Mouse (Mus musculus) CD8-positive naive resting alpha-beta T cell, adult 2 months (primary cell): ENCODE data around the gene Ppfia2.

Source experiments
- DNase-seq, 2 experiments: peaks; one replicate each; pipeline ENCODE4 v3.0.0; 2022; ENCODE audit warnings: low read depth in 2 of 2, low spot score in 2 of 2

Ppfia2 gene

DNA sequence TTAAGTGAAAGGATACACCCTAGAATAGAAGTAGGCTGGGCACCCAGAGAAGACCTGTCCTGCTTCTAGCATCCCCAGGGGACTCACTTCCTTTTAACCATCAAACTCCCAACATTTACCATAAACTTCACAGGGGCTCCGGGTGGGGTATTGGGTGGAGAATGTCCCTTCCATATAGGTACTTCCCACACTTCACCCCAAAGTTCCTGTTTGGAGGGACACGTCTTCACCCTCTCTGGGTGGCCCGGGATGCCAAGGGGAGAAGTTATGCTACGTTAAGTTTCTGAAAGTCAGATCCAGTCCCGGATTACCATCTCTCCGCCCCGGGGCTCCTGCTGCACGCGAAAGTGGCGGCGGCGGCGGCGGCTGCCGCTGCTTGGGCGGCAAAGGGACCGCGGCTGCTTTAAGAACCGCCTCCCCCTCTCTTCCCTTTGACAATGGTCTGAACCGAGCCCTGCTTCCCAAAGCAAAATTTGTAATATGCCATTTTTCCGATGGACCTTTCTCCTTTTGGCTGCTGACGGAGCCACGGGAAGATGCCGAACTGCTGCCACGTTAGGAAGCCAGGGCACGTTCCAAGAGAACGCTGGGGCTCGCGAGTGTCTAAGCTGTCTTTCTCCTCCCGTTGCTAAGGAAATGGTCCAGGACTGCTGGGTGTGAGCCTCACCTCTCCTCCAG, at the start of gene Ppfia2:
Ppfia2 (plus strand) TSS at position 485 of the 678 bp plus-strand sequence.
- DNase-seq: no peak

DNA sequence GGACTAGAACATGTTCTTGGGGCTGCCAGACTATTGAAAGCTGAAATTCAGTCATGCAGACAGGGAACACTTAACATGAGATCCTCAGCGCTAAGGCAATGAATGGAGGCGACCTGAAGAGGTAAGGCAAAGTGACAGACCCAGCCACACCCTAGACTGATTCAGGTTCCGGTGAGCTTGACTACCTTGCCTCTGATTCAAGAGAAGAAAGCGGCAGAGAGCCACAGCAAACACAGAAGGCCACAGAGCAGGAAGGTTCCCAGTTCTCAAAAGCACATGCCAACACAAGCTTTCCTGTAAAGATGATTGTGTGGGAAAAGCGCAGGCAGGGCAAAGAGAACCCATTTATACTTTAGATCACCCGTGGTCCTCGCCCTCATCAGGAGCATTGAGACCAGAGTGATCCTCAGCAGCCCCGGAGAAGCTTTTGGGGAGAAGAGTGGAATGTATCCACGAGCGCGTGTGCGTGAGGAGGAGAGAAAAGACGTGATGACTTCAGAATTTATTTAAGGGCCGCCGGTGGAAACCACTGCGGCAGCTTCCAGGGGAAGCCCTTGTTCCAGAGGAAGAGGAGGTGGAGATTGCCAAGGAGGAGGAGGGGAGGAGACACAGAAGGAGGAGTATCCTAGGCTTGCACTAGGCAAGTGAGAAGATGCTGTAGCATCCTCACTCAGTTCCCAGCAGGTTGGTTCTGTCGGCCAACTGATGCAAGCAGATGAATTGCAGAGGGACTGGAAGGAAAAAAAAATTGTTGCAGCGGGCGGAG, 1.0 kb upstream of the Ppfia2 start:
- DNase-seq: no peak

DNA sequence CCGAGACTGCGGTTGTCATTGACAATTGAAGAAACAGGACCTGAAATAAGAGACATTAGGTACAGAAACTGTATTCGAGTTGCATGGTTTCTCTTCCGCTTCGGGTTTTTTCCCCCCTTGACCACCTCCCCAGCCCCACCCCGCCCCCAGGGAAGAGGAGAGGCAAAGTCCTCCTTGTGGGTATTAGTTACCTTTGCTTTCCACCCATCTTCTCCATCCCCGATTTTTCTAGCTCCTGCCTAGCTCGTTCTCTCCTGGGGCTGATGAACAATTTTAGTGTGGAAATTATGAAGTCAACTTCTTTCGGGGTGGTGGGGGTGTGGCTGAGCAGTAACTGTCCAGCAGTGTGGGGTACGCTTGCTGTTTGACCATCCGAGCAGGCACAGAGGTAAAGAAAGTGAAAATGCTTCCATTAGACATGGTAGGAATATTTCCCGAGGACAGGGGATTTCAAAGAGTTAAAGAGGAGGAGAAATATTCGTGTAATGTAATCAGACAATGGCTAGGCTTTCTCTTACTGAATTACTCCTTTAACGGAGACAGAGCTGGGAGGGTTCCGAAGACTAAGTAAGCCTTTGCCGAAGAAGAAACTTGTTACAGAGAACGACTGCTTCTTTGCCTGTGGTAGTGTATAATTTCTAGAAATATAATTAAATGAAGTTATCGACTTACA, 530 bp downstream of the Ppfia2 start:
- no peak for DNase-seq

DNA sequence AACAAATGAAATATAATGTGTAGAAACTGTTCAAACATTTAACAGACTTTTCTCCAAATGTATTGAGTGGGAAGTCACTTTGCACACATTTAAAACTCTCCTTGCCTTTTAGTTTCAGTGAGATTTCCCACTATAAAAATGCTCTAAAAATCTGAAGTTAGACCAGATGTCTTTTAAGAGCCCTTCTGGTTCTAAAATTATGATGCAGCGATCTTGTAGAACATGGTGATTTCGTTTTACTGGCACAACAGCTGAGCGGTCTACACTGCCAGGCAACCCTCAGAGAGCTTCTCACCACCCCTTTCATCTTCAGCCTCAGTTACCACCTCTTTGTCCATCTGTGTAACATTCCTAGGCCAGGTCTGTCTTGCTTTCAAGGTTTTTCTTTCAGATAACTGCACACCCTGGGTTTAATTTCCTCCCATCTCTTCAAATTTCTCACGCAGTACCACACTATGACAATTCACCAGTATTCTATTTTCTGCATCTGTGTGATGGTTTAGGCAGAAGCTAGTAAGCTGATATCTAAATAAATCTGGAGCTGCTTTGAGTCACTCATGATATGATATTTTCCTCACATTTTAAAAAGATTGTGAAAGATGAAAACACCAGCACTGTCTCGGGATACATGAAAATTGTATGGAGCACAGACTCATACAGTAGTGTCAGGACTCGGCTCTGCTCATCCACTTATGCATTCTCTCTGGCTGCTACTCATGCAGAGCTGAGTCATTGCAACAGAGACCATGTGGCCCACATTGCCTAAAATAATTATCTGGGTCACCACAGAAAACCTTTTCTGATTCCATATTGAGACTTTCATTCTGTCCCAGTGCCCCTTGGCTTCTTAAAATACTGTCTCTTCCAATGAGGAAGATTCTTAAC, 39.4 kb downstream of the Ppfia2 start:
- DNase-seq: no peak

DNA sequence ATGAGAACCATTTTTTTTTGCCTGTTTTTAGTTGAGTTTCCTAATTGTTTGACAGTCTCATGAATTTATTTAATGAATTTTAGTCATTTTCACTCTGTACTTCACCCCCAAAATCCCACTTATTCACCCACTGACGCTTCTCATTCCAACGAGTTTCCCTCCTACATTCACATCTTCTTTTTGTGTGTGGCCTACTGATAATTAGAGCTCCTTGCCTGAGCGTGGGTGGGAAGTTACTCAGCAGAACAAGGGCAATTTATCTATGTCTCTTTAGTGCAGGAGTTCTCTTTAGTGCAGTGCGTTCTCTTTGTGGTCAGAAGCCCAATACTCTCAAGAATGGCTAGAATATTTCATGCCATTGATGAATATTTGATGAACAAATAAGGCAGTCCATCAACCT, 95.9 kb downstream of the Ppfia2 start:
- no peak for DNase-seq

DNA sequence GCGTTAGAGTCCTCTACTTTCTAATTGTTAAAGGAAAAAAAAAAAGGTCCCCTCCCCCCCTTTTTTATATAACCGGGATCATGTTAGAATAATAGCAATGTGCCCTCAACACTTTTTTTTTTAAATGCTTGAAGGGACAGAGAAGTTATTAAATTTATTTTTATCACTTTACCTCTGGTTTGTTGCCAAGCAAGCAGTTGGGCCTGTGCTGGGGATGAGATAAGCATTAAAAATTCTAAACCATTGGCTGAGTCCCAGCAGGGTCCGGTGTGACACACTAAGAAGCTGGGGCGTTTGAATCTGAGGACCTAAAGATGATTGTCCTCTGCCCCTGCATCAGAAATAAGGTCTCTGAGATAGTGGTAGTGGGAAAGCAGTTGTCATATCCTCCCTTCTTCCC, 114.9 kb downstream of the Ppfia2 start:
- no peak for DNase-seq

DNA sequence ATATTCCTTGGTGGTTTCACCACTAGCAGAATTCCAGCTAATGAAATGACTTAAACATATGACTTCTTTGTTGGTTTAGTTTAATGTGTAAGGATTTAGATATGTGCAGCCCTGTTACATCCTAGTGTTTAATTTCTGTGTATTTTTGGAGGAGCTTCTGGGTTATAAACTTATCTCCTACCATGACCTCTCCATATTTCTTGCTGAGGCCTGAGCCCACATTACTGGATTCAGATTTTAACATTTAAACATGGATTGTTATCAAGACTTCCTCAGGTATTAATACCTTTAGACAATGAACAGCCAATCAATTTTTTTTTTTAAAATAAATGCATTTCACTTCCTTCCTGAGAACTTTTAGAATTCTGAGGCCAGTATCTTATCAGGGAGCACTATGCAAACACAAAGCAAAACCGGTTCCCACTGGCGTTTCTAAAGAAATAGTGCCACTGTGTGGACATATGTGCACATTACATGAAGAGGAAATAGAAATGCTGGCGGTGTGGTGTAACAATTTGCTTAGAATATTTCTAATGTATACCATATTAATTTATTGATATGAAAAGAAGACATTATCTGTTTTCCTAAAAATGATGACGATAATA, 115.4 kb downstream of the Ppfia2 start:
- DNase-seq: no peak

DNA sequence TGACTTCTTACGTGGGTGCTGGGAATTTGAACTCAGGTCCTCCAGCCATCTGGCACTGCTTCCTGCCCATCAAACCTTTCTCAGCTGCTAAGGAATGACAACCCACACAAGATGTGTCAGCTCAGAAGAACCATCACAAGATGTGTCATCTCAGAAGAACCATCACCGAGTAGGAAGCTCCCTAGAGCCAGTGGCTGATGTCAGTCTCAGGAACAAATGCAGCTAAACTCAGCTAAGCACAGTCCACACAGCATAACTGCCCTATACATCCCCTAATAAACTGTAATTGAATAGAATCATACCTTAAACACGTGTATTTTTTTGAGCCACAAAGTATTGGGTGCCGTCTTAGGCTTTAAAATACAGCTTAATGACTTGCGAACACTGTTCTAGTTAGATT, 117.7 kb downstream of the Ppfia2 start:
- no peak for DNase-seq

DNA sequence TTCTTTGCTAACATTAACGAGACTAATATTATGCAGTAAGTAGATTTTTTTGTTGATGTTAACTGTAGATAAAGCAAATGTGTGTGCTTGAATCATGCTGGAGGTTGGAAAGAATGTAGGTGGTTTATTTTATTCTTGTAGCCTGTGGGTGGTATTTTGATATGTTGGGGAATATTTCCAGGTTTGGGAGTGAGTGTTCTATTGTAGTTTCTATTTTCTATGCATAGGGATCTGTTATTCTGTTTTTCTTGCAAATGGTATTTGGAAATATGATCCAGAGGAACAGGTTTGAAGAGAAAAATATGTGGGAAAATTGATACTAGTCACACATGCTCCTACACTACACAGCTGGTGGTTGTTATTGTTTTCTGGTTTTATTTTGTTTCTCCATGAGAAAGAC, 120.8 kb downstream of the Ppfia2 start:
- no peak for DNase-seq

DNA sequence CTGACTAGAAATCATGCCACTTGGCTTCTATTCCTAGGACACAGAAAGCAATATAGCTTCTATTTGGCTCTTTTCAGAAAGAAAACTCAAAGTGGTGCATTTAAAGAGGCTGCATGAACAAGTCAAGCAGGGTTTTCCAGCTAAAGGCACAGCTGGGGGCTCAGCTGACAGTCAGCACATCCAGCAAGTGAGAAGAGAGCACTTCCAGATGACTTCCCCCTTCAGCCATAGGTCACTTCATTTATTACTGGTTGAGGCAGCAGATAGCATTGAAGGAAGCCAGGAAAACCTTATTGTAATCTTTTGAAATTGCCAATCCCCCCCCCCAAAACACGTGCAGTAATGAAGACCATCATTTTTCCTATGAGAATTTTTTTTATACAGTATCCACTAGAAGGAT, 126.8 kb downstream of the Ppfia2 start:
- no peak for DNase-seq

DNA sequence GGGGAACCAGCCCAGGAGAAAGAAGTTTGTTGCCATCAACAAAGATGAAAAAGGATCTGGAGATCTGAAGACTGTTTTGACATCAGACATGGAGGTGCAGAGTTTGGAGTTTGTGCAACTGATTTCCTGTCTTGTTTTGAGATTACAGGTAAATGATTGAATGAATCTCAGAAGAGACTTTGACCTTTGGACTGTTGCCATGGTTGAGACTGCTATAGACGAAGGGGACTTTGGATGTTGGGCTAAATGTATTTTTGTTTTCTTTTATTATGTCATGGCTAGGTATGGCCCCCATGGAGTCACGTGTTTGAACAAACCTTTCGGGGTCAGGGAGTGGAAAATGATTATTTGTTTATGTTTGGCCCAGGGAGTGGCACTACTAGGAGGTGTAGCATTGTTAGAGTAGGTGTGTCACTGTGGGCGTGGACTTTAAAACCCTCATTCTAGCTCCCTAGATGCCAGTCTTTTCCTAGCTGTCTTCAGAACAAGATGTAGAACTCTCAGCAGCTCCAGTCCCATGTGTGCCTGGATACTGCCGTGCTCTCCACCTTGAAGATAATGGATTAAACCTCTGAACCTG, 133.3 kb downstream of the Ppfia2 start:
- DNase-seq: no peak

DNA sequence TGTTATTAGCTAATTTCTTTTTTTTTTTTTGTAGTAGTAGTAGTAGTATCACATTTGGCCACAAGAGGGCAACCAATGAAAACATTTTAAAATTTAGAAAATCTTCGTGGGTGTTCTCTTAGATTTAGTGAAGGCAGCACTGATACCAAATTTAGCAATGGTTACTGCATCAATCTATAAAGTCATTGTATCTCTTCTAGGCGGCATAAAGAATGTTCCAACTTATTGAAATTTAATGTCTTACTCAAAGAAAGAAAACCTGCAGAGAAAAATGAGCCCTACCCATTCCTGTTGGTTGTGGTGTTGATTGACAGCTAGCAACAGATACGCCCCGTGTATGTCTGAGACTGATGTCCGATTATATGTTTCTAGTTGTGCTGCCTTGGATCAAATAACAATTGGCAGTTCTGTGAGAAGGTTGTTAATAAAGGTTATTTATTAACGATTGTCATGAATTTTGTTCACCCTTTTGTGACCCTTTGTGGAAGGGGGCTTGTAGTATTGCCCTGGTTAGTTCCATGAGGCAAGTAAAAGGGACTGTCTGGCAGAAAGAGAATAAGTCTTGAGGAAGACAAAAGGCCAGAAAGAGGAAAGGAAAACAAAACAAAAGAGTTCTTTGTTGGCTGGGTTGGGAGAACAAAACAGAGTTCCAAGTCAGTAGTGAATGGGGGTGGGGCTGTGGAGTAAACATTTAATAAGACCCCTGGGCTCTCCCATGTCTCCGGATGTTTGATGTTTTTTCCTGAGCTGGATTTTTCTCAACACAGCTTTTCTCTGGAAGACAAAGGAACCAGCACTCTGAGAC, 139.2 kb downstream of the Ppfia2 start:
- no peak for DNase-seq

DNA sequence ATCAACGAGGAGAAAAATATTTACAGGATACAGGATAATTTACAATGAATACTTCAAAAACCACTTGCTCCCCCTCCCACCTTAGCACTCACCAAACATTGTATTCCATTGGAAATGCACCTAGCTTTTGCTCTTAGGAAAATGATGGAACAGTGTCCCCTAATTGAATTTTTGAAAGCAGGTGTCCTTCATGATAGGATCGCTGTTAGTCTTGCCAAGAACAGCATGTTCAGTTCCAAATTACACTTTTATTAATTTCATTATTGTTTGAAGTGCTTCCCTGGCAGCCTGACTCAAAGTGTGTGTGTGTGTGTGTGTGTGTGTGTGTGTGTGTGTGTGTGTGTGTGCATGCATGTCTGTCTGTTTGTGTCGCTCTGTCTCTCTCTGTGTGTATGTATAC, 140.1 kb downstream of the Ppfia2 start:
- DNase-seq: no peak

DNA sequence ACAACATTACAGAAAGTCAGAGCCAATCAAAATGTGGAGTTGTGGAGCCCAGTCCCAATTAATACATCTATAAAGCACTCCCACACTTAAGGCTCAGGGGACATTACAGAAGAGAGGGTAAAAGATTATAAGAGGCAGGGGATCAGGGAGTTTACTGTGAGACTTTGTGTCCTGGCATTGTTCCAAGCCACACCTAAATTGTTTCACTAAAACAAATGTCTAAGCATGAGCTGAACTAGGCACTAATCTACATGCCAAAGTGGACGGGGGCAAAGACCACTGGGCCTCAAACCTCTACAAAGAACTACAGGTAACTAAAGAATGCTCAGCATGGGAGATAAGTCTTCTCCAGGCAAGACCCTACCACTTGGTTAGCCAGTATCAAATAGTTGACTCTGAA, 148.1 kb downstream of the Ppfia2 start:
- no peak for DNase-seq

DNA sequence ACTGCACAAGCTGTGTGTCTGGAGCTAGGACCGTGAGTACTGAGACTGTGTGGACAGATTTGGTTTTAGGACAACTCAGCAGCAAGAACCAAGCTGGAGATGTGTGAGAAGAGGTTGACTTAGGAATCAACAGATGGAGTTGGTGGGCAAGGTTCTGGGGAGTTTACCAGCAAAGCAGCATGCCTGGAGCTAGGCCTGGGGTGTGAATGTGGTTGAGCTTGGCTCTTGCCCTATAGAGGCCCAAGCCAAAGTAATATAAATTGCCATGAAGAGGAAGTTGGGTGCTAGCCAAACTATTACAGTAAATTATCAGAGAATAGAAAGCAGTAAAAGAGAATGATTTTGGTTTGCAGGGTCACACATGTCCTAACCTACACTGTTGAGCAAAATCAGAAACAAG, 150.8 kb downstream of the Ppfia2 start:
- DNase-seq: no peak

DNA sequence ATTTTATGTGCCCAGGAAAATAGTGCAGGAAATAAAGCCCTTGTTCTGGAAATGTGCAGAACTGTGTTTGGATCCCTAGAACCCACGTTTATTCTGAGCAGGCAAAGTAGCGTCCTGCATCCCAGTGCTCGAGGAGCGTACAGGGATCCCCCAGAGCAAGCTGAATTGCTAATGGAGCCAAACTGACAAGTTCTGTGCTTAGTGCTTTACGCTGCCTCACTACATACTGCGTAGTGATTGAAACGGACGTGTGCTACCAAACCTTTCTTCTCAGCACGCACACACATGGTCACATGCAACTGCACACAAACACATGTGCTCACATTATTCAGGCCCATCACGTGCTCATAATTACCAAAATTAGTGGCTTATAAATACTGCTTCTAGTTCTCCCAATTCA, 153.2 kb downstream of the Ppfia2 start:
- no peak for DNase-seq

DNA sequence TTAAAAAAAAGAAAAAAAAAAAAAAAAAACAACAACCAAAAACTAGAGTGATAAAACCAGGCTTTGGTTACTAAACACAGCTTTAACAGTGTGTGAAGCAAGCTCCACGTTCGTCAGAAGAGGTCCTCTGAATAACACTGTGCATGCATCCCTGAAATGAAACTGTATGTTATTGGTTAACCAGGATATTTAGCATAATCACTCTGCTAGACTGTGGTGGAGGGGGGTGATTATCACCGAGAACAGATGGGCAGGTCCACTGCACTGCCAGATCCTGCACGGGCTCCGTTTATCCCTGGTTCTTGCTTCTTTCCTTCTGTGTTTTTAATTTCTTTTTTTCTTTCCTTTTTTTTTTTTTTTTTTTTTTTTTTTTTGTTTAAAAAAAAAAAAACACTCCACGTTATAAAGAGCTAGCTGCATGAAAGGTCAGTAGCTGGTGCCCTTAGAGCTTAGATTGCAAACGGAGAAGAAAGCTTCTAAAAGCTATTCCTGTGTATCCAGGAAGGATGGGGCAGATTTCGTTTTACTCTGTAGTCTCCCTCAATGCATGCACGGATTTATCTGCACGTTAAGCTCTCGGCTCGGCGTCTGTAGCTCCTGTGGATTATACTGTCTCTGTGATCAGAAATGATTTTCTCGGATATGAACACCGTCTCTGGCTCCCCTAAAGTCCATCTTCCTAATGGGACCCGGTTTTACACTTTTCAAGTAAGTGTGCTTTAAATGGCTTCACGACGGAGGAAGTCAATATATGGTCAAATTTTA, 162.2 kb downstream of the Ppfia2 start:
- no peak for DNase-seq

DNA sequence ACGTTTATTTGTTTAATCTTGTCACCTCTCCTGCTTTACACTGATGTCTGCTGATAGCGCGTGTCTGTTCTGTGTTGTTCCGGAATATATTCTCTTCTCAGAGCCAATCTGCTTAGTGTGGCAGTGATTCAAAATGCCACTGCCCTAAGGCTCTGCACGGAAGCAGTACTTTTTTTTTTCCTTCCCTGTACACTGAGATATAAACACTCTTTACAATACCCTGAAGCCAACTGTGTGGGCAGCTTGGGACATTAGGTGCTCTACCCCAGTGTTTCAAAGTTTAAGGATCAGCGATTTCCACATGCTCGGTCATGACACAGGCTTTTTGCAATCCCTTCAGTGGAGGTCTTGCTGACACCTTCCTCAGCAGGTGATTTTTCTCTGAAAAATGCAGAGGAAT, 163.8 kb downstream of the Ppfia2 start:
- DNase-seq: no peak

DNA sequence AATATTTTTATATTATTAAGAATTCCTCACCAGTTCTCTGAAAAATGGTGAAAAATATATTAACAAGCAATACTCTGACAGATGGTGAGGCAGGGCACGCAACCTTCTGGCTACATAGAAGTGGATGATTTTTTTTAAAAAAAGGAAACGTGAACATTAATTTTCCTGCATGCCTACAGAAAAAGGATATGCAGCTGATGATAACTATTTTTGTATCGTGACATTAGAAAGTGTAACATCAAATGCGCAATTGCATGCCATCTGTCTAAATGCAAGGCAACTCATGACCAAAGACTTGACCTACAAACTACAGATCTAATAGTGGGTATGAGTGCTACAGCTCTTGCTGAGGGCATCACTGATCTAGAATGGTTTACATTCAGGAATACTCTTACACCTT, 182.1 kb downstream of the Ppfia2 start:
- DNase-seq: no peak
